Mouse (Mus musculus): ENCODE data around the gene Fam117a. TPM values are rescaled to one million over a fixed set of nuclear protein-coding genes. Genes with fewer than 3 reads are reported as not detected.

Fam117a gene
- total RNA-seq, 2 experiments from 2014 or later = 49.9 to 68.2 TPM

DNA sequence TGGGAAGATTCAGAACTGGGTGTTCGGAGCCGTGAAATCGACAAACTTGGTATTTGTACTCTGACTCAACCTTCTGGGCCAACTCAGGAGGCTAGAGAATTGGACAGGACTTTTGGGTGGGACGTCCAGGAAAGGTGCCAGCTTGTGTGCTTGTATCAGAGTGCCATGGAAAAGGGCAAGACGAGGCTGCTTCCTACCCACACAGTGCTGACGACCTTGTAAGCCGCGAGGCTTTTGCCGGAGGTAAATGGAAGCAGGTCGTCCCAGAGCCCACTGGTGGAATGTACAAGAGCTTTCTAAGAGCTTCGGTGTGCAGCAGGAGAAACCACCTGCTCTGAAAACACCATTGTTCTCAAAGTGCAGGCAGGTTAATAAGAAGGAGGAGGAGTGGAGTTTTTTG, 10.6 kb upstream of the Fam117a start:
- no peak for ATAC-seq (replicated peaks; ENCODE audit: low FRiP score, low TSS enrichment, poor library complexity, severe bottlenecking)

DNA sequence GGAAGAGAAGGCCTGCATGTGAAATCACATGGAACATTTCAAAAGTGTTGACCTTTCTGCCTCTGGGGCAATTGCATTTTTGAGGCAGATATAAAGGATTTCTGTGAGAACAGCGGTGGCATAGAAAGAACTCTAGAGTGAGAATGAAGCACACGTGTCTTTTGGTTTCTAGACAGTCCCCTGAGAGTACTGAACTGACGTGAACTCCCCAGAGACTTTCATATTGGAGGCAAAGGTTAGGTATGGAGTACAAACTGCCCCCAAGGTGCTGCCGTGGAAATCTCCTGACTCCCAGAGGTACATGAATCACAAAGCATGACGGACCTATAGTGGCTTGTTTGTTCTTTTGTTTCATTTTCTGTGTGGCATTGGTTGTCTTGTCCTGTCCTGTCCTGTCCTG, 8.2 kb upstream of the Fam117a start:
- ATAC-seq (replicated peaks; ENCODE audit: low FRiP score, low TSS enrichment, poor library complexity, severe bottlenecking) = no peak

DNA sequence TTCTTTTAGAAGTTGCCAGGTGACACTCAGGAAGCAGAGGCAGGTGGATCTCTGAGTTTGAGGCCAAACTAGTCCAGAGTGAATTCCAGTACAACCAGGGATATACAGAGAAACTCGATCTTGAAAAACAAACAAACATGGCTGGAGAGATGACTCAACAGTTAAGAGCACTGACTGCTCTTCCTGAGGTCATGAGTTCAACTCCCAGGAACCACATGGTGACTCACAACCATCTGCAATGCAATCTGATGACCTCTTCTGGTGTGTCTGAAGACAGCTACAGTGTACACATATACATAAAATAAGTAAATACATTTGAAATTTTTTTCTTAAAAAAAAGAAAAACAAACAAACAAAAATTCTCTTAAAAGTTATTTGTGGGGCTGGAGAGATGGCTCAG, 6.2 kb upstream of the Fam117a start:
- ATAC-seq (replicated peaks; ENCODE audit: low FRiP score, low TSS enrichment, poor library complexity, severe bottlenecking) = no peak

DNA sequence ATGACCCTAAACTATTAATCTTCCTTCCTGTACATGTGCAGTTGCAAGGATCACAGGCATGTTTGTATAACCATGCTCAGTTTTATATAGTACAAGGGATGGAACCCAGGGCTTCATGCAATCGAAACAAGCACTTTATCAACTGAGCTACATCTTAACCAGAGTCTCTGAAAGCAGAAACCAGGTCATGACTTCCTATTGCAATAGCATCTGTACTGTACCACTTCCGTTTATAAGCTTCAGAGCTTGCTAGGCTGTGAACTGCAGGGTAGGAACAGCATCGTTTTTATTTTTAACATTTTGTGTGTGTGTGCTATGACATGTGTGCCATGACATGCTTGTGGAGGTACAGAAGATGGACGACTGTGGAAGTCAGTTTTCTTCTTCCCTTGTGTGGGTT, 3.6 kb upstream of the Fam117a start:
- no peak for ATAC-seq (replicated peaks; ENCODE audit: low FRiP score, low TSS enrichment, poor library complexity, severe bottlenecking)

DNA sequence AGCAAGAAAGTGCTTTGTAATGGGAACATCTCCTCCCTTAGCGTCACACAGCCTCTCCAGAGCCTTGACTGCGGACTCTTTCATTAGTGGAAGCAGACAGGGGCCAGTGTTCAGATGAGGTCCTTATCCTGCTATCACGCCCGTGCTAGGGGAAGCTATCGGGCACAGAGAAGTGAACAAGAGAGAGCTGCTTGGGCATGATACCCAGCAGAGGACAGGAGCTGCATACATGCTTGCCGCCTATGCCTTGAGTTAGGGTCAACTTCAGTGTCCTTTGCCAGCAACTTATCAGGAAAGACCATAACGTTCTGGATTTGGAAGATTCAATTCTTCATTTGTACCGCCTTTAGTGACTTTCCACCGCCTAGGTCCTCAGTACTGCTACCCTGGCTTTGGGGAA, 3.0 kb upstream of the Fam117a start:
- ATAC-seq (replicated peaks; ENCODE audit: low FRiP score, low TSS enrichment, poor library complexity, severe bottlenecking) = peak; percentile 86

DNA sequence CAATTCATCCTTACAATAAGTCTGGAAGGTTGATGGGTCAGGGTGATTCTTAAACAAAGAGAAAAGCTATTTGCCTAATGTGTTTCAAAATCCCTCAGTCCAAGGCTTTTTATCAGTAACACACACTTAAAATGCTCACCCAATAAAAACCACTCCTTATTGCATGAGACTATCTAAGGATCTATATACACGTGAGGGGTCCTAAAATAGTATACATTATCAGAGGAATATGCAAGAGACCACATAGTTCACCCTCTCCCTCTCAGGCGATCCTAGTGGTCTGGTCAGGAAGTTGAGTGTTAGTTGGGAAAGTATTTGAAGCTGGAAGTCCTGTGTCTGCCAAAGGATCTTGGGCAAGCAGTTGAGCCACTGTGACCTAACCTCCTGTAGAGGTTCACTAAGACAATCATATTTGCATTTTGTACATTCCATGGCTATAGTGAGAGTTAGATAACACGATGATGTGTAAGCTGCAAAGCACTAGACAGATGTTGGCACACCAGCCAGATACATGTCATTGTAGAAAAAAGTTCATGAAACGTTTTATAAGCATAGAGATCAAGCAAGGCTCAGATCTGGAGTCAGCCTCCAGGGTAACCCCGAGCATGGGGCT, 2.3 kb upstream of the Fam117a start:
- ATAC-seq (replicated peaks; ENCODE audit: low FRiP score, low TSS enrichment, poor library complexity, severe bottlenecking) = 0 out of 2 replicates have a peak, but pooled peaks have one; percentile 1

DNA sequence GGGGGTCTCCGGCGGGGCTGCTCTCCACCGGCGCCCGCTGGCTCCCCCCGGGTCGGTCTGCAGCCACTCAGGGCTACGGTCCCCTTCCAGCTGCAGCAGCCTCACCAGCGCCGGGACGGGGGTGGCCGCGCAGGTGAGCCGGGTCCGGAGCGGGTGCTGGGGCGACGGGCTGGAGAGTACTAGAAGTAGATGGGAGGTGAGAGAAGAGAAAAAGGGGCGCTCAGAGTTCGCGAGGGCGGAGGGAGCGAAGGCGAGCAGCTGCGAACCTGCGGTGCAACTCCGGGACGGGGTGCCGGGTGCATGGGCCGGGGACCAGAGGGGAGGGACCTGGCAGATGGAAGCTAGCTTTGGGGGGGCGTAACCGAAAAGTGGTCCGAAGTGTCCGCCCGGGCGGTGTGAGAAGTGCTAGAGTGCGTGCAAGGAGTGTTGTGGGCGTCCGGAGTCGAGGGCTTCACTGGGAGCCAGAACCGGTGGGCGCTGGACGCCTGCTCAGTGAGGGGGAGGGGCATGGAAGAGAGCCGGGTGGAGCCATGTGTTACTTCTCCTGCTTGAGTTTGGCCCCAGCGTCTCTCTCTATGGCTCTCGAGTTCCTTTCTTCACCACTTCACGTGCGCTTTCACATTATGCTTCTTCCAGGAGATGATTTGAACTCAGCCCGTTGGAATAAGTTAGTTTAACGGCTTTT, 453 bp downstream of the Fam117a start:
- ATAC-seq (replicated peaks; ENCODE audit: low FRiP score, low TSS enrichment, poor library complexity, severe bottlenecking) = peak; percentile 15; the same call in 1 of the 2 replicates

DNA sequence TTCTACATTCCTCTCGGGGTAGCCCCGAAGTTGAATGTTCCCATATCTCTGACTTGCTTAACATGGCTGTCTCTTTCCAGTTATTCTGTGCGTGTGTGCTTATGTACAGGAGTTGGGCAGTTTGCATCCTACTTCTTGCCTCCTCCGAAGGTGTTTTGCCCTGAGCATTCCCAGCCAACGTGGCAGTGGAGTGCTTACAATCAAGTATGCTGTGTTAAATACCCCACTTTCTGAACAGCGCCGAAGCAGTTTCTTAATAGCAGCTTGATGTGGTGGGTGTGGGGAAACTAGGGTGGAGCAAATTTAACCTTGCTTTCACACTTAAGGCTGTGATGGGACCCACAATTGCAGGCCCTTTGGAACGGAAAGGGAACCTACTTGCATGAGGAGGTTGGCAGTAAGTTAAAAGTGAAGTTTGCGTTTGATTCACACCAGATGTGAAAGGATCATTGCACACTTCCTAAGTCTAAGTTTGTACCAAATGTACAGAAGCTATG, 1.1 kb downstream of the Fam117a start:
- ATAC-seq (replicated peaks; ENCODE audit: low FRiP score, low TSS enrichment, poor library complexity, severe bottlenecking) = no peak

DNA sequence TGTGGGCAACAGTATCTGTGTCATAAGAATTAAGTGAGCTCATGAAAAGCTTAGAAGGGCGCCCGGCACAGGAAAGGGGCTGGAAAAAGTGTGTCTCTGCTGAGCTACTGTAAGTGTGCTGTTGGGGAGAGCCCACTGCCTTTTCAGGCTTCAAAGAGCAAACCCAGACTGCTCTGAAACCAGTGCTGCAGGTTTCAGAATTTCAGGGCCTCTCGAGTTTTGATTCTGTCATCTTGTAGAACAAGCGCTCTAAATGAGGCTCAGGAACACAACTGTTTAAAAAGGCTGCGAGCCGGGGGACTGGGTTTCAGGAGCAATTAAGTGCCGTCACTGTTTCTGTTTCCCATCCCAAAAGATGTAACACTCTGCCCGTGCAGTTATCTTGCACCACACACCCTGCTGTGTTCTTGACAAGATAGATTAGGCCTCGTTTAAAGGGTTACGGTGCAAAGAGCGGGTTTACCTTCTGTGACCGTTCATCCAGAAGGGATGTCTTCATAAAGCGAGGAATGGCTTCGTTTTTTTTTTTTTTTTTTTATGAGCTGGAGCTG, 2.7 kb downstream of the Fam117a start:
- peak; percentile 68 for ATAC-seq (replicated peaks; ENCODE audit: low FRiP score, low TSS enrichment, poor library complexity, severe bottlenecking)

DNA sequence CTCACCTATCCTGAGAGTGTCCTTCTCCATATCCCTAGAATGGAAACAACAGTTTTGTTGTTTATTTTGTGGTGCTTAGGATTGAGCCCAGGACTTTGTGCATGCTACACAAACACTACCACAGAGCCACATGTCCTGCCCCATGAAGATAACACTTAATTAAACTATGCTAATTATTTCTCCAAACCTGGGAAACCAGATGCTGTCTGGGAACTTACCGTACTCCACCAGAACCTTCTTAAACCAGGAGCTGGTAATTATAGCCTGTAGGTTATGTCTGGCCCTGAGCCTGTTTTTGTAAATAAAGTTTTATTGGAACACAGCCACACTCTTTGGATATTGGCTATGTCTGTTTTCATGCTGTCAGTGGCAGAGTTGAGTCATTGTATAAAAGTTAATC, 3.4 kb downstream of the Fam117a start:
- no peak for ATAC-seq (replicated peaks; ENCODE audit: low FRiP score, low TSS enrichment, poor library complexity, severe bottlenecking)

DNA sequence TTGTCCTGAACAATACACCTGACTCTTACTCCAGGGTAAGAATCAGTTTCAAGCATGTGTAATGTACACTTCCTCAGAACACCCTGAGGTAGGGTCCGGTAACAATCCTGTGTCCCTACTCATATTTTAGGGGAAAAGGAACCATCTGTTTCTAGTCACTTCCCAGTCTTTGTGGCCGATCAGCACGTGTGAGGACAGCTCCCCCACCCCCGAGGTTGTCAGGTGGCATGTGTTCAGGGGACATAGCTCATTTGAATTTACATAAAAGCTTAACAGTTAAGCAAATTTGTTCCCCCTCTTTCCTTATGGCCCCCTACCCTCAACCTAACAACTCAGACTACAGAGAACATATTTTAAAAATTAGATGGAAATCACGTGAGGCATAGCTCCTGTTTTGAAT, 3.8 kb downstream of the Fam117a start:
- ATAC-seq (replicated peaks; ENCODE audit: low FRiP score, low TSS enrichment, poor library complexity, severe bottlenecking) = no peak

DNA sequence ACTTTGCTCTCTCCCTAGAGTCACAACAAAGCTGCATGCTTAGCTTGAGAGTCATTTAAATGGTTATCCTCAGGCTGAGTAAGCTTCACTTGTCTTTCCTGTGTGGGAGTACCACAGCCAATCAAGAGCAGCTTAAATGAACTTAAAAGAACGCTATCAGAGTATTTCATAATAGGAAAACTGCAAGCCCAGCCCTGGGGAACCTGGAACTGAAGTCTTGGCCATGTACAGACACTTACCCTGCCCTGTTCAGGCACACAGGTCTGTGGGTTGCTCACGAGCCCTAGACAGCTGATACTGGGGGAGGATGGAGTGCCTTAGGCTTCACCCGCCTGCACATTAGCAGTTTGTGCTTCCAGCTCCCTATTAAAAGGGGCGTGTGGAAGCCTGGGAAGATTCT, 6.4 kb downstream of the Fam117a start:
- no peak for ATAC-seq (replicated peaks; ENCODE audit: low FRiP score, low TSS enrichment, poor library complexity, severe bottlenecking)

DNA sequence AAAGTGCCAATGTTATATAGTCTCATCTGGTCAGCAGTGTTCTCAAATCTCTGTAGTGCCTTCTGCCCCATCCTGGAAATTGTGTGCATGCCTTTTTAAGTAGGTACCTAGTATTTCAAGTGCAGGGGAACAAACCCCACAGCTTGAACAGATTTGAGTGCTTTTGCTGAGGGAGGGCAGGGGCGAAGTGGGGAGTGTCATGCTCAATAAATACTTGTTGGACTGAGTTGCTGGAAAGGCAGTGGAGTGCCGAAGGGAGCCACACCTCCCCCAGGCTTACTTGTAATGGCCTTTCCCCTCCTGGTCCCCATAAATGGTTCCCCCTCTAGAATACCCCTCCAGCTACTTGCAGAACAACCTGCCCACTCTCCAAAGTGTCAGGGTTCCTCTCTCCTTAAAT, 7.4 kb downstream of the Fam117a start:
- ATAC-seq (replicated peaks; ENCODE audit: low FRiP score, low TSS enrichment, poor library complexity, severe bottlenecking) = no peak

DNA sequence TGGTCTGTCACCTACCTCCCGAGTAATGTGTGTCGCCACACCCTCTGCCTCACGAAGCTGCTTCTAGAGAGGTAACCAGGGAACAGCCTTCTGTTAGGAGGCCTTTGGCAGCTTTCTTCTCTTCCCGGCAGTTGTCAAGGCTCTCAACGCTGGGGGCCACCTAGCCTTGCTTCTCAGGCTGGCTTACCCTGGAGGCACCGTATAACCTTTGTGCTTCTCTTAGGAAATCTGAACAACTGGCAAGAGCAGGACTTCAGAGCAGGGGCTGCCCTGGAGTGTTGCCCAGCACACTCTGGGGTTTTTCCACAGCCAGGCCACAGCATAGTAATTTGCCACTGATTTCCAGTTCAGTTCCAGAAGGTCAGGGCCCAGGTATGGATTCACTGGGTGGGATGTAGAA, 13.5 kb downstream of the Fam117a start:
- no peak for ATAC-seq (replicated peaks; ENCODE audit: low FRiP score, low TSS enrichment, poor library complexity, severe bottlenecking)

DNA sequence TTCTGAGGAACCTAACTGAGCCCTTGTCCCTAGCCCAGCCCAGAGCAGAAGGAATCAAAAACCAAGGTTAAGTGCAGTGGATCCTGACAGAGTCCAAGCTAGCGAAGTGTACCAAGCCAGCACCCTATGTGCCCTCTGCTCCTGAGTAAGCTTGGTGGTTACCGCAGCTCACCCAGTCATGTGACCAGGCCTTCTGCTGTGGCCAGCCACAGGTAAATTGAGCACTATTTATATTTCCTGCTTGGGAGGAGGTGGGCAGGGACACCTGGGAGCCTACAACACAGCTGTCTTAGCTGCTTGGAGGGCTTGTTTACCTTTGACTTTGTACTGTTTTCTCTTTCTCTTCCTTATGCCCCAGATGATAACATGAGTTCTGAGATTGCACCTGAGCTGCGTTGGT, 14.1 kb downstream of the Fam117a start:
- ATAC-seq (replicated peaks; ENCODE audit: low FRiP score, low TSS enrichment, poor library complexity, severe bottlenecking) = no peak

DNA sequence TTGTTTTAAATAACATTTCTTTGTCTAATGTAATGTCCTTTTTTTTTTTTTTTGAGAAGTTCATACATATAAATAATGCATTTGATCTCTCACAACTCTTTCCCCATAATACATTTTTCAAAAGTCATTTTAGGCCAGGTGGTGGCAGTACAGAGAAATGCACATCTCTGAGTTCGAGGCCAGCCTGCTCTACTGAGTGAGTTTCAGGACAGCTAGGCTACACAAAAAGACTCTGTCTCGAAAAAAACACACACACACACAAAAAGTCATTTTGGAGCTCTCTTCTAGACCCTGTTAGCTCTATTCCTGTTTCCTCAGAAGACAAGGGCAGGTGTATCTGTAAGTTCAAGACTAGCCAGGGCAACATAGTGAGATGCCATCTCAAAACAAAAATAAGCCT, 15.9 kb downstream of the Fam117a start:
- no peak for ATAC-seq (replicated peaks; ENCODE audit: low FRiP score, low TSS enrichment, poor library complexity, severe bottlenecking)

DNA sequence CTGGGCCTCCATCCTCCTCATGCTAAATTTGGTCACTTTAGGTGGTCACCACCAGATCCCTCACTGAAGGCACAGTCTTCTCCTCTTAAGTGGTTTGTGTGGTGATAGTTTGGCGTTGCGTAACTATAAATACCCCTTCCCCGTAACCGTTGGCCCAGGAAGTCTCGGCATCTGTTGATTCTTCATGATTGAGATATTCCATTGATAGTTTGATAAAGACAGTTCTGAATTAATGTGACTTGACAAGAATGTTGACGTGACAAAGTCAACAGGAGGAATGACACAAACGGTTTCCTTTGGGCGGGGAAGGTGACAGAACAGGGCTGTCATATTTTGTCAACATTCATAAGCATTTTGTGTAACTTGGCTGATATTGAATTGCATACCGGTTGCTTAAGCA, 16.4 kb downstream of the Fam117a start:
- no peak for ATAC-seq (replicated peaks; ENCODE audit: low FRiP score, low TSS enrichment, poor library complexity, severe bottlenecking)

DNA sequence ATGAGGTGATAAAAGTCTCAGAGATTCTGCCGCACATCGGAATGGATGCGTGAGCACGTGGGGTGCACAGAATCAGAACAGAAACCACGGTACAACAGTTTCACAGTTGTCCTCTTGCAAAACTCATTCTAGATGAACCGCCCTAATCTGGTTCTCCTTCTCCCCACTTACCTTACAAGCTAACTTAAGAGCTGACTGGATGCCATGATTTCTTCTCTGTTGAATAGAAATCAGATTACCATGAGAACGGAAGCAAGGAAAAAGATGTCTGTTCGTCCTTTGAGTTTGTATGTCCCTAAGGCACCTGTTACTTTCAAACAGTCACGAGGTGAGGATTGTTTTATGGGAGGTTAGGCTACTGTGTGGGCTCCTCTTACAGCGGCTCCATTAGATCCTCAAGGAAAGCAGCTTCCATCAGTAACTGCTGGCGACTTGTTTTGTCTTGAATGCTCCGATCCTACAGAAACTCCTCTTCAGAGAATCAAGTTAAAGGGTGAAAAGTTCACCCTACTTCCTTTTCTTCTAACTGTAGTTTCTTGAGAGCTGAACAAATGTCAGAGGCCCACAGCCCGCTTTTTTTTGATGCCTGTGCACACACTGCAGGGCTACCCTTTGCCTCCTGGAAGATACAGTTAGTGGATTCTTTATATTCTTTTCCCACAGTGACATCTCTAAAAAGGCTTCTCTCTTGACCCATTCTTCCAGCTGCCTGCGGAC, 17.6 kb downstream of the Fam117a start:
- ATAC-seq (replicated peaks; ENCODE audit: low FRiP score, low TSS enrichment, poor library complexity, severe bottlenecking) = no peak

DNA sequence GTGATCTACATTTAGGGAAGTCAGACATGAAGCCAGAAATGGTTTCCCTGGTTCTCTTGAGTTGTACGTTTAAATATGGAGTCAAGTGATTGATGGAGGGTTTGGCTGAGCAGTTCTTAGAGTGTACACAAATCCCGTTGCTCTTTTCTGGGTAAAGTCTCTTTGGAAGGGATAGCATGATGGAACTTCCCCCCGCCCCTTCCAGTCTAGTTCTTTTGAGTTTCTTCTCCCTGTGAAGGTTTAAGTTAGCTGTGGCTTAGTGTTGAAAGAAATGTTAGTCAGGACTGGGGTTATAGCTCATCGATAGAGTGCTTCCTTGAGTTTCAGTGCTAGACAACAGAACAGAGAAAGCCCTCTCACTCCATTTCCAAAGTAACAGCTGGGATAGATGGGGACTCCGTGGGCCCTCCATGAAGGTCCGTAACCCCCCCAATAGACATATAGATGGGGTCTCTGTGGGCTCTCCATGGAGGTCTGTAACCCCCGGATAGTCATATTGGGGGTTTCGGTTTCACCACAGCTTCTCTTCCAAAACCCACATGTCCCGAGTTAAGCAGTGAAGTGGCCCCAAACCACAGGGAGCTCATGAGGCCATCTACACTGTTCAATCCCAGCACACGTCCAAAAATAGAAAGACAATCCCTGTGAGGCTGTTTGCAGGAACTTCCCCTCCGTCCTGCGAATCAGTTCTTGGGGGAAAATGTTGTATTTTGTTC, 18.3 kb downstream of the Fam117a start:
- no peak for ATAC-seq (replicated peaks; ENCODE audit: low FRiP score, low TSS enrichment, poor library complexity, severe bottlenecking)

DNA sequence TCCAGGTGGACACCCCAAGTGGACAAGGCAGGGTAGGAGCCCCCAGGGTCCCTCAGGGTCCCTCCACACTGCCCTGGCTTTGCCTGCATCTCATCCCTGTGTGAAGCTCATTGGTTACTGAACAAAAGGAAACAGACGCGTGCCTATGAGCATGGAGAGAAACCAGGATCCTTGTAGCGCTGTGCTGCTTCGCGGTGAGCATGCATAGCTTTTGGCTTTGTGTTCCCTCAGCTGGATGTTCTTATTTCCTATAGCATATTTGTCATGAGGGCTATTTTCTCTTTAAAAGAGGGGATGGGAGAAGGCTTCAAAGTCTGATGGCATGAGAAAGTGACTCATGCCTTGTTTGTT, 18.8 kb downstream of the Fam117a start:
- no peak for ATAC-seq (replicated peaks; ENCODE audit: low FRiP score, low TSS enrichment, poor library complexity, severe bottlenecking)
